Mouse (Mus musculus) spleen, adult 2 months (tissue): ENCODE results near the gene Treml4.

ENCODE experiments used
- CTCF ChIP-seq: fragments of 200-500 bp; IDR thresholded peaks from 2 replicates; pipeline ENCODE4 v1.5.1; 2011; ENCODE audit warnings: mild to moderate bottlenecking, inconsistent platforms; ENCODE audit not compliant: insufficient read depth, insufficient read length, insufficient replicate concordance; ENCODE audit errors: extremely low read depth
- POLR2A ChIP-seq: fragments of 200-500 bp; IDR thresholded peaks from 2 replicates; pipeline ENCODE4 v1.6.1; 2011; ENCODE audit warnings: low read depth, low read length, inconsistent platforms

DNA sequence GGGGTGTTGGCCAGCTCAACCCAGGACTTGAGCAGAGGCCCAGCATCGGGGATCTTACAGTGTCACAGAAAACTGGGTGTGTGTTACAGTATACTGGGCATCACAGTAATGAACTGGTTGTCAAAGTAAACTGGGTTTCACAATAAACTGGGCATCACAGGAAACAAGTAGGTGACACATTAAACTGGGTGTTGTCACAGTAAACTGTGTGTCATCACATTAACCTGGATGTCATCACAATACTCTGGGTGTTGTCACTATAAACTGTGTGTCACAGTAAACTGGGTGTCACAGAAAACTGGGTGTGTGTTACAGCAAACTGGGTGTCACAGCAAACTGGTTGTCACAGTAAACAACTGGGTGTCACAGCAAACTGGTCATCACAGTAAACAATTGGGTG lies 48.7 kb upstream of the Treml4 start:
- TF ChIP-seq CTCF, result no peak
- no peak for TF ChIP-seq POLR2A
